Mouse (Mus musculus) neural tube, embryonic 12.5 days (tissue): ENCODE results near the gene Oaz3. TPM values are rescaled to one million over a fixed set of nuclear protein-coding genes. Genes with fewer than 3 reads are reported as not detected.

Experiments used
- ATAC-seq: fragments of 200-750 bp; cut with Nextera tagmentation; 2 replicates; pipeline ENCODE4 v1.8.0; 2017; ENCODE audit warnings: low read depth, mild to moderate bottlenecking, moderate TSS enrichment, moderate library complexity; ENCODE audit not compliant: low FRiP score
- H3K27ac ChIP-seq: fragments of 300-500 bp; sonication (generic); 2 replicates; pipeline ENCODE4 v1.5.1; 2016
- H3K27me3 ChIP-seq: fragments of 300-500 bp; sonication (generic); replicated peaks from 2 replicates; pipeline ENCODE4 v1.6.1; 2016; ENCODE audit warnings: mild to moderate bottlenecking
- H3K36me3 ChIP-seq: fragments of 300-500 bp; sonication (generic); 2 replicates; pipeline ENCODE4 v1.6.1; 2016; ENCODE audit warnings: mild to moderate bottlenecking
- H3K4me1 ChIP-seq: fragments of 300-500 bp; sonication (generic); 2 replicates; pipeline ENCODE4 v1.6.1; 2016
- H3K4me2 ChIP-seq: fragments of 300-500 bp; sonication (generic); replicated peaks from 2 replicates; pipeline ENCODE4 v1.6.1; 2016; ENCODE audit warnings: mild to moderate bottlenecking
- H3K4me3 ChIP-seq: fragments of 300-500 bp; sonication (generic); 2 replicates; pipeline ENCODE4 v1.5.1; 2016
- H3K9ac ChIP-seq: fragments of 300-500 bp; sonication (generic); 2 replicates; pipeline ENCODE4 v1.6.1; 2016; ENCODE audit warnings: mild to moderate bottlenecking
- H3K9me3 ChIP-seq: fragments of 300-500 bp; sonication (generic); 2 replicates; pipeline ENCODE4 v1.6.1; 2016; ENCODE audit warnings: mild to moderate bottlenecking
- WGBS: fragments of 180-500 bp; shearing (Covaris S2); methylation state at CpG from one replicate; pipeline ENCODE4 v1.1.7; 2016; 5-methylcytosine and 5-hydroxymethylcytosine counted together
- polyA plus RNA-seq: library from polyadenylated mRNA; unstranded; fragments of >200 nt; fragmentation: Nextera tagmentation; extraction: Ambion mirVana; gene quantifications from 2 replicates; pipeline ENCODE4 v1.2.1, GENCODE M21; 2016

Oaz3 gene
- polyA plus RNA-seq, 1 experiment from 2014 or later, result 0.81 TPM

DNA sequence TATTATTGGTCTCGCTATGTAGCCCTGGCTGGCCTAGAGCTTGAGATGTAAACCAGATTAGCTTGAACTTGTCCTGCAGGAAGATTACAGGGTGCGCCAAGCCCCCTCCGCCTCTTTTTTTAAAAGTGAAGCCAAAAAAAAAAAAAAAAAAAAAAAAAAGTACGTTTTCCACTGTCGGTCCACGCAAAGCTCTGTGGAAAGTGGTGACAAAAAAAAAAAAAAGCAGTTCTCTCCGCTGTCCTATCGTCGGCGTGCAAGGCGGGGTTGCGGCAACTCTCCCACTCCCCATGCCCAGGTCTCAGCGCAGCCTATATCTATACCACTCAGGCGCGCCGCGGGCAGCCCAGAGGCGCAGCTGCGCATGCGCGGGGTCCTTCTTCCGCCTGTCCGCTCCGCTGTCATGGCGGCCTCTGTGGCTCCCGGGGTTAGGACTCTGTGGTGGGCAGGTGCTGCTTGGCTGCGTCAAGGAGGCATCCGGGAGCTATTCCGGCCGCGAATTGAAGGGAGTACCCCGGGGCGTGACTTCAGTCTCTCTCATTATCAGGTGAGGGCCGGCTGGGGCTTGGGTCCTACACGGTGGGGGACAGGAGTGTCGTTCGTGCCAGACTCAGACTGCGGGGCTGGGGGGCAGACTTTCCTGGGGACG, 641 bp downstream of the Oaz3 start, which contains the start of gene Mrpl9:
Gene Mrpl9, plus strand, starts transcription at position 368 of the 646 bp plus-strand sequence.
- H3K4me2 ChIP-seq, result peak within 1 kb of the TSS; percentile 91
- 0 out of 2 replicates have a peak within 1 kb of the TSS, but pooled peaks have one; percentile 46 for H3K27ac ChIP-seq
- H3K36me3 ChIP-seq, result peaks cover 36% of the 10 kb centered on the region
- 1% methylated on average over 39 of the region's 39 CpGs for WGBS
- peak; percentile 97 for ATAC-seq
- no peaks in the 10 kb centered on the region for H3K27me3 ChIP-seq
- peaks cover 10% of the 10 kb centered on the region for H3K4me1 ChIP-seq
- peak within 1 kb of the TSS; percentile 89 for H3K9ac ChIP-seq
- no peaks in the 10 kb centered on the region for H3K9me3 ChIP-seq
- H3K4me3 ChIP-seq, result peak within 1 kb of the TSS; percentile 95

GRCm38 (mm10) chr3:94441182-94441581, 2.5 kb downstream of the Oaz3 start:
- Histone ChIP-seq H3K4me3 (no peak overlapping the region), H3K4me2 (no peak overlapping the region), H3K4me1 (peaks cover 10% of the 10 kb centered on the region), H3K9ac (no peak overlapping the region), H3K27ac (no peak overlapping the region), H3K27me3 (no peaks in the 10 kb centered on the region), H3K9me3 (no peaks in the 10 kb centered on the region), H3K36me3 (peaks cover 18% of the 10 kb centered on the region)
- 35% methylated on average over 3 of the region's 3 CpGs for WGBS
- no peak for ATAC-seq

GRCm38 (mm10) chr3:94436420-94436819, 7.3 kb downstream of the Oaz3 start:
- no peak for ATAC-seq
- Histone ChIP-seq H3K36me3 (no peaks in the 10 kb centered on the region; the same call in 1 of the 2 replicates), H3K27ac (no peak overlapping the region), H3K9ac (no peak overlapping the region), H3K4me3 (no peak overlapping the region), H3K4me1 (no peaks in the 10 kb centered on the region), H3K4me2 (no peak overlapping the region), H3K9me3 (no peaks in the 10 kb centered on the region), H3K27me3 (no peaks in the 10 kb centered on the region)
- WGBS, result 84% methylated on average over 9 of the region's 9 CpGs

DNA sequence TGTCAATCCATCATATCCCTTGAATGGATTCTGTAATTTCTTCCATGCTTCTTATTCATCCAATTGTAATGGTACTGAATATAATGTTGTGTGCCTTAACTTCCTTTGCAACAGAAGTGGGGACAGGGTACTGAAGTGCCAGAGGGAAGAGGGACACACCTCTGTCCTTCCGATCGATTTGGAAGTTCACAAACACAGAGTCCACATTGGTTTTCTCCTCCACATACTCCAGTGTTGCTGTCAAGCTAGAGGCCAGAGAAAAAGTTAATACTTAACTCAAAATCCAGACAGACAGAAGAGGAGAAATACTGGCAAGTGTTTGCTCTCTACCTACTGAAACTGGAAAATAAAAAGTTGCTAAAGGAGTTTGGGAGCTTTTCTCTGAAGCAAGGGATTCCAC, 9.4 kb downstream of the Oaz3 start:
- no peak for ATAC-seq
- H3K27ac ChIP-seq, result no peak overlapping the region
- H3K9me3 ChIP-seq, result no peaks in the 10 kb centered on the region
- H3K9ac ChIP-seq, result no peak overlapping the region
- no peak overlapping the region for H3K4me2 ChIP-seq
- peaks cover 4% of the 10 kb centered on the region; the same call in 1 of the 2 replicates for H3K36me3 ChIP-seq
- 88% methylated on average over 2 of the region's 2 CpGs for WGBS
- no peaks in the 10 kb centered on the region for H3K27me3 ChIP-seq
- H3K4me3 ChIP-seq, result no peak overlapping the region
- no peaks in the 10 kb centered on the region for H3K4me1 ChIP-seq

GRCm38 (mm10) chr3:94430980-94431379, 12.7 kb downstream of the Oaz3 start:
- Histone ChIP-seq H3K36me3 (peaks cover 15% of the 10 kb centered on the region; the same call in 1 of the 2 replicates), H3K4me2 (no peak overlapping the region), H3K27me3 (no peaks in the 10 kb centered on the region), H3K27ac (no peak overlapping the region), H3K9ac (no peak overlapping the region), H3K4me1 (no peaks in the 10 kb centered on the region), H3K4me3 (no peak overlapping the region), H3K9me3 (no peaks in the 10 kb centered on the region)
- ATAC-seq, result no peak
- WGBS, result 88% methylated on average over 2 of the region's 2 CpGs

GRCm38 (mm10) chr3:94413031-94413679, 30.6 kb downstream of the Oaz3 start, which contains the start of gene Tdrkh:
TSS of gene Tdrkh (plus strand) at chr3:94413273.
- H3K9me3 ChIP-seq, result no peaks in the 10 kb centered on the region
- ATAC-seq, result peak; percentile 99
- 7% methylated on average over 52 of the region's 52 CpGs for WGBS
- peak within 1 kb of the TSS; percentile 51 for H3K4me3 ChIP-seq
- H3K4me1 ChIP-seq, result peaks cover 5% of the 10 kb centered on the region
- no peaks in the 10 kb centered on the region for H3K27me3 ChIP-seq
- no peak within 1 kb of the TSS for H3K27ac ChIP-seq
- H3K9ac ChIP-seq, result peak within 1 kb of the TSS; percentile 59
- peak within 1 kb of the TSS; percentile 91 for H3K4me2 ChIP-seq
- H3K36me3 ChIP-seq, result no peaks in the 10 kb centered on the region

DNA sequence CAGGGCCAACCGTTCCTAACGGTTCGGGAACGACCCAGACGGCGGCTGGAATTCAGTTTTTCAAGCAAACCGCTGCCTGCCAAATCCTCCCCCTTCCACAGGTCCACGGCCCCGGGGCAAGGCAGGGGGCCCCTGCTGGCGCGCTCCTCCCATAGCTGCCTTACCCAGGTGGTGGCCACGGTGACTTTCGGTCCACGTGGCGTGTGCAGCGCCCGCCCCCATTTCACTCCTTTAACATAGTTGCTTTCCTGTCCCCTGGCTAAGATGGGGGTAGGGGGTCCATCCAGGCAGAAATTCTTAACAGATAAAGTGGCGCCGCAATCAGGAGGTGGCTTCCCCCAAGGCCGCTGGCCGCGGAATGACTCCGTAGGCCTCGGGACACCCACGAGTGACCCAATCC, 31.2 kb downstream of the Oaz3 start:
- Histone ChIP-seq H3K4me2 (peak overlapping the region; percentile 91), H3K4me1 (peaks cover 5% of the 10 kb centered on the region), H3K36me3 (no peaks in the 10 kb centered on the region), H3K4me3 (peak overlapping the region; percentile 51), H3K9ac (peak overlapping the region; percentile 57), H3K9me3 (no peaks in the 10 kb centered on the region), H3K27ac (no peak overlapping the region), H3K27me3 (no peaks in the 10 kb centered on the region)
- 8% methylated on average over 25 of the region's 25 CpGs for WGBS
- ATAC-seq, result peak; percentile 70

- Histone ChIP-seq H3K36me3 (no peaks in the 10 kb centered on the region), H3K27me3 (peaks cover 2% of the 10 kb centered on the region; the same call in 1 of the 2 replicates), H3K9ac (no peak overlapping the region), H3K4me1 (peaks cover 9% of the 10 kb centered on the region; the same call in 1 of the 2 replicates), H3K9me3 (no peaks in the 10 kb centered on the region), H3K4me3 (no peak overlapping the region), H3K27ac (no peak overlapping the region), H3K4me2 (no peak overlapping the region)
- 78% methylated on average over 4 of the region's 4 CpGs for WGBS
- no peak for ATAC-seq
Observed at GRCm38 (mm10) chr3:94405561-94405960, 38.2 kb downstream of the Oaz3 start.

DNA sequence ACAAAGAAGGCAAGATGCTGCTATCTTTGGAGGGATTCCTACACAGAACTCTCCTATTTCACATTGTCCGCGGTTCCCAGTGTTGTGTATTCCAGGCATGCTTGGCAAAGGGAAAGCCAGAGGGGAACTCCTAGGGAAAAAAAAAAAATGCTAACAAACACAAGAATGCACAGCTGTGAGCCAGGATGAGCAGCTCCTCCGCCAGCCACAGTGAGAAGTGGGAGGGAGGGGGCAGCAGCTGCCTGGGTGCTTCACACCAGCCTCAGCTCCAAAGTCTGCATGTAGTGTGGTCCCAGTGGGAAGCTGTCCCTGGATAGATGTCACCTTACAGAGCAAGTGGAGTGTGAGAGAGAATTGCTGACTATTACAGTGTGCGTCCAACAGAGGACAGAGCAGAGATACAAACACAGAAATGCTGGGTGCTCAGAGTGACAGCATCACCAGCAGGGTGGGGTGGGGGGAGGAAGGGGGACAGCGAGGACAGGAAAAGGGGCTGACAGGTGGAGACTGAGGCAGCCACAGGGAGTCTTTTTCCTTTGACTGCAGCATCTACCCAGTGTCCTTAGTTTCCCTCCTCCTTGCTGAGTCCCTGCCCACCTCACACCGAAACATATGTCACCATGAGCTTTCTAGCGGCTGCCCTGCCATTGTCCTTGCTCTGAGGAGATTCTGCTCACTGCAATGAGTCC, 39.2 kb downstream of the Oaz3 start:
- 23% methylated on average over 7 of the region's 7 CpGs for WGBS
- H3K27me3 ChIP-seq, result peaks cover 2% of the 10 kb centered on the region; the same call in 1 of the 2 replicates
- H3K36me3 ChIP-seq, result no peaks in the 10 kb centered on the region
- H3K9ac ChIP-seq, result 0 out of 2 replicates have a peak overlapping the region, but pooled peaks have one; percentile 35
- H3K9me3 ChIP-seq, result no peaks in the 10 kb centered on the region
- no peak overlapping the region for H3K4me3 ChIP-seq
- H3K27ac ChIP-seq, result no peak overlapping the region
- peaks cover 17% of the 10 kb centered on the region for H3K4me1 ChIP-seq
- H3K4me2 ChIP-seq, result no peak overlapping the region
- ATAC-seq, result no peak

DNA sequence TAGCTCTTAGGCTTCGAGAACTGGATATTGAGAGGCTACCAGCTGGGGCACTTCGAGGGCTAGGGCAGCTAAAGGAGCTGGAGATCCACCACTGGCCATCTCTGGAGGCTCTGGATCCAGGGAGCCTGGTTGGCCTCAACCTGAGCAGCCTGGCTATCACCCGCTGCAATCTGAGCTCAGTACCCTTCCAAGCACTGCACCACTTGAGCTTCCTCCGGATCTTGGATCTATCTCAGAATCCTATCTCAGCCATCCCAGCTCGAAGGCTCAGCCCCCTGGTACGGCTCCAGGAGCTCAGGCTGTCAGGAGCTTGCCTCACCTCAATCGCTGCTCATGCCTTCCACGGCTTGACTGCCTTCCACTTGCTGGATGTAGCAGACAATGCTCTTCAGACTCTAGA, 41.3 kb downstream of the Oaz3 start:
- 80% methylated on average over 8 of the region's 8 CpGs for WGBS
- Histone ChIP-seq H3K4me1 (peaks cover 25% of the 10 kb centered on the region), H3K27ac (no peak overlapping the region), H3K4me2 (no peak overlapping the region), H3K9ac (no peak overlapping the region), H3K4me3 (no peak overlapping the region), H3K9me3 (no peaks in the 10 kb centered on the region), H3K36me3 (no peaks in the 10 kb centered on the region), H3K27me3 (peaks cover 2% of the 10 kb centered on the region; the same call in 1 of the 2 replicates)
- no peak for ATAC-seq

- no peaks in the 10 kb centered on the region for H3K9me3 ChIP-seq
- H3K27ac ChIP-seq, result no peak overlapping the region
- peak overlapping the region; percentile 45; the same call in 1 of the 2 replicates for H3K9ac ChIP-seq
- ATAC-seq, result peak; percentile 17; the same call in 1 of the 2 replicates
- peaks cover 24% of the 10 kb centered on the region for H3K4me1 ChIP-seq
- peak overlapping the region; percentile 71 for H3K4me2 ChIP-seq
- peaks cover 8% of the 10 kb centered on the region; the same call in 1 of the 2 replicates for H3K27me3 ChIP-seq
- H3K4me3 ChIP-seq, result no peak overlapping the region
- WGBS, result 18% methylated on average over 5 of the region's 5 CpGs
- no peaks in the 10 kb centered on the region for H3K36me3 ChIP-seq
Observed at GRCm38 (mm10) chr3:94399663-94400310, 43.9 kb downstream of the Oaz3 start.
